Mouse (Mus musculus): ENCODE data around the gene Alk. TPM values are rescaled to one million over a fixed set of nuclear protein-coding genes. Genes with fewer than 3 reads are reported as not detected.

Gene Alk
- polyA plus RNA-seq, 1 experiment = not detected

DNA sequence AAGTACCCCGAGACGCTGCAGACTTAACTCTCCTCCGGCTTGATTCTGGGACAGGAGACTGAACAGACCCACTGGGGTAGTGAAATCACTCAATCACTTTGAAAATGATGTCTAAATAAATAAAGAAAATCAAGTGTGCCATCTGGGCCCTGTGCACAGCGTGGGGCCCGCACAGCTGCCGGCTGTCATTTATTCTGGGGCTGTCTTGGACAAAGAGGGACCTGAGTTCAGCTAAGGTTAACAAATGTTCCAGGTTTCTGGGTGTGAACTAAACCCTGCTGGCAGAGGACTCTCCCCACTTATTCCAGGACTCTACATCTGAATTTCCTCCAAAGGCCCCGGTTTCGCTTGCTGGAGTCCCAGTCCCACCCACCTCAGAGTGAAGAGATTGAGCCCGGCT is 581.1 kb downstream of the Alk start:
- DNase-seq (ENCODE audit: low read depth in 1 of 2, low spot score in 2 of 2) = no peak
- no peaks in the 10 kb centered on the region for H3K27me3 ChIP-seq (ENCODE audit: control insufficient read depth, insufficient read depth, low read length)
- no peak overlapping the region for H3K4me3 ChIP-seq (ENCODE audit: extremely low read depth, insufficient read depth, insufficient read length)
- H3K4me1 ChIP-seq (ENCODE audit: control insufficient read depth, insufficient read depth, insufficient read length) = no peaks in the 10 kb centered on the region
- no peak overlapping the region for H3K27ac ChIP-seq (ENCODE audit: insufficient read depth, low read length)
- WGBS = 80% methylated on average over 9 of the region's 9 CpGs
- H3K36me3 ChIP-seq (ENCODE audit: control insufficient read depth, insufficient read depth, low read length) = no peaks in the 10 kb centered on the region
- TF ChIP-seq CTCF (IDR thresholded peaks at IDR 0.05; ENCODE audit: extremely low read depth, insufficient read depth, insufficient read length, insufficient replicate concordance) (no peak), POLR2A (IDR thresholded peaks at IDR 0.05; ENCODE audit: low read depth, low read length) (no peak)

DNA sequence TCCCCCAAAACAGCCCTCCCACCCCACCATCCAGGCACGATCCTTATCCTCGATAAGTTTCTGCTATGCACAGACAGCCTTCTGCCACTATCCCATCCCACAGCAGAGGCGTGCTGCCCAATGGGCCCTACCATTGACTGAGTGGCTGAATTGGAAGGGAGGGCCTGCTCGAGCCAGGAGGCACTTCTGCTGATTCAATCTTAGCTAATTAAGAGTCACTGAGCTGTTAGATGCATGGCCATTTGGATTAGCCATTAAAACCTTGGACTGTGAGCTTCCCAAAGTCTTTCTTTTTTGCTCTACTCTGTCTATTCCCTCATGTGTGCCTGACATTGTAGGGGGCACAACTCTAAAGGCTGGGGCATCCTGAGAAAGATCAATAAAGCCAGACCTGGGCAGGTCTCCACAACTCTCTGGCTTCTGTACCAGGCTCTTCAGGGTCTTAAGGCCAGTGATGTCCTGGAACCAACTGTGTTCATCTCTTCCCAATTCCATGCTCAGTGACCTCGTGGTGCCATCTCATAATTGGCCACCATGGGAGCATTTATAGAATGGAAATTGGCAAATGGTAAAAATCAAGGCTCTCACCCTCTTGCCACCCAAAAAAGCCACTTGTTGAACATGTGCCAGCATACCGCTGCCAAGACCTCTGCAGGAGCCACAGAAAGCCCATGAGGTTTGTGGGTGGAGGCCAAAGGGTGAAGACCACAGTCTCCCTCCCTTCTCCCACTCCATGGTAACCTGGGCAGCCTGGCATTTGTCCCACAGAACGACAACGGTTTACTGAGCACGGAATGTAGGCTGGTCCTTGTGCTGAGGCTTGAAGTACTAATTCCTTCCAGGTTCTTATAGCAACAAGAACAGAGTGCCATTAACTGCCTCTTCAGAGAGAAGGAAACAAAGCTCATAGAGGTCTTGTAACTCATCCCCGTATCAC is 582.4 kb downstream of the Alk start:
- 52% methylated on average over 10 of the region's 10 CpGs for WGBS

DNA sequence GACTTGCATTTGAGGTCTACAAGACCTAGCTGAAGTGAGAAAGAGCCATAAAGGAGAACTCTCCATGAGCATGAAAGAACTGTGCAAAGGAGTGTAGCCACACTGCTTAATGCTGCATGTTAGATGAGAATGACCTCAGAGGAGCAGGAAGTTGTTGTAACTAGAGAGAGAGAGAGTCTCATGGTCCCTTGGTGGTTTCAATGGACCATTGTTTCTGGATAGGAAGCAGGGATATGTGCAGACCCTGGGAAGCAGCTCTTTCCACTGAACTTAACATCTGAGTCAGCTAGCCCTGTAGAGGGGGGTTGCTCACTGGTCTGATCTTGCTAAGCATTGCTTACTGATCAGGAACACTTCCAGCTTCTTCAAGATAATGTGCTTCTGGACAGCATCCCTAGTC is 587.1 kb downstream of the Alk start:
- TF ChIP-seq POLR2A (IDR thresholded peaks at IDR 0.05; ENCODE audit: low read depth, low read length) (no peak), CTCF (IDR thresholded peaks at IDR 0.05; ENCODE audit: extremely low read depth, insufficient read depth, insufficient read length, insufficient replicate concordance) (no peak)
- H3K27ac ChIP-seq (ENCODE audit: insufficient read depth, low read length) = no peak overlapping the region
- no peaks in the 10 kb centered on the region for H3K4me1 ChIP-seq (ENCODE audit: control insufficient read depth, insufficient read depth, insufficient read length)
- no peak overlapping the region for H3K4me3 ChIP-seq (ENCODE audit: extremely low read depth, insufficient read depth, insufficient read length)
- H3K36me3 ChIP-seq (ENCODE audit: control insufficient read depth, insufficient read depth, low read length) = no peaks in the 10 kb centered on the region
- DNase-seq (ENCODE audit: low read depth in 1 of 2, low spot score in 2 of 2) = no peak
- no peaks in the 10 kb centered on the region for H3K27me3 ChIP-seq (ENCODE audit: control insufficient read depth, insufficient read depth, low read length)

More for the DNA sequence above, 582.4 kb downstream of the Alk start:
- no peak for DNase-seq (ENCODE audit: low read depth in 1 of 2, low spot score in 2 of 2)
- H3K27me3 ChIP-seq (ENCODE audit: control insufficient read depth, insufficient read depth, low read length) = no peaks in the 10 kb centered on the region
- H3K36me3 ChIP-seq (ENCODE audit: control insufficient read depth, insufficient read depth, low read length) = no peaks in the 10 kb centered on the region
- H3K4me1 ChIP-seq (ENCODE audit: control insufficient read depth, insufficient read depth, insufficient read length) = no peaks in the 10 kb centered on the region
- no peak overlapping the region for H3K27ac ChIP-seq (ENCODE audit: insufficient read depth, low read length)
- H3K4me3 ChIP-seq (ENCODE audit: extremely low read depth, insufficient read depth, insufficient read length) = no peak overlapping the region
- no peak for TF ChIP-seq POLR2A (IDR thresholded peaks at IDR 0.05; ENCODE audit: low read depth, low read length)
- no peak for TF ChIP-seq CTCF (IDR thresholded peaks at IDR 0.05; ENCODE audit: extremely low read depth, insufficient read depth, insufficient read length, insufficient replicate concordance)

DNA sequence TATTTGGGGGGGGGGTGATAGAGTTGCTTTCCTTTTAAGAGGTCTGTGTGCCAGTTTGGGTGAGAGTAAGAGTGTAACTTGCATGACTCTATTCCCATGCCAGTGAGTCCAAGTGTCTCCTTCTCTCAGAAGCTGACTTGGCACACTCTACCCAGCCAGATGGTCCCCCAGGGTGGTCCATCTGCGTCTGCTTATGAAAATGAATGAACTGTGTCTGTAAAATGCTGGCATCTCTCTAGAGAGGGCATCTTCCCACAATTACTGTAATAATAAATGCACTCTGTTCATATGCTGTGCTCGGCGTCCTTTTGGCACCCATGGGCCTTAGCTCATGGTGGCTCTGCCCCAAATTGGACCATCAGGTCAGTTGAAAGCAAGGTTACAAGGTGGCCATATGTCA is 589.2 kb downstream of the Alk start:
- no peak overlapping the region for H3K27ac ChIP-seq (ENCODE audit: insufficient read depth, low read length)
- no peak for DNase-seq (ENCODE audit: low read depth in 1 of 2, low spot score in 2 of 2)
- no peaks in the 10 kb centered on the region for H3K36me3 ChIP-seq (ENCODE audit: control insufficient read depth, insufficient read depth, low read length)
- no peak overlapping the region for H3K4me3 ChIP-seq (ENCODE audit: extremely low read depth, insufficient read depth, insufficient read length)
- no peaks in the 10 kb centered on the region for H3K27me3 ChIP-seq (ENCODE audit: control insufficient read depth, insufficient read depth, low read length)
- H3K4me1 ChIP-seq (ENCODE audit: control insufficient read depth, insufficient read depth, insufficient read length) = no peaks in the 10 kb centered on the region
- 86% methylated on average over 3 of the region's 3 CpGs for WGBS
- TF ChIP-seq POLR2A (IDR thresholded peaks at IDR 0.05; ENCODE audit: low read depth, low read length) (no peak), CTCF (IDR thresholded peaks at IDR 0.05; ENCODE audit: extremely low read depth, insufficient read depth, insufficient read length, insufficient replicate concordance) (no peak)

DNA sequence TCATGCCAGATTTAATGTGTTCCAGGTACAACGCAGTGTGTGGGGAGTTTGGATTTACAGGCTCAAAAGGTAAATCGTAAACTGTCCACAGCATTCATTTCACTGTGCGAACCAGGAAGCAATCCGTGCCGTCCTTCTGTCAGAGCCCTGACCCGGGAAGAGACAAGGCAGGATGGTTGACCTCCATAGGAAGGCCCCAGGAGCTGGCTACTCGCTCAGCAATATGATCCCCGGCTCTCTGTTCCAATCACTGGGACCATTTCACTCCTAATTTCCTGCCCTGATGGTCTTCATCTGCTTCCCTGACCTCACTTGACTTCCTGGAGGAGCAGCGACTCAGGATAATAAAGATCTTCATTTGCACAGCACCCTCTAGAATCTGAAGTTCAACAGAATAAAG is 591.7 kb downstream of the Alk start:
- DNase-seq (ENCODE audit: low read depth in 1 of 2, low spot score in 2 of 2) = no peak
- Histone ChIP-seq H3K4me1 (ENCODE audit: control insufficient read depth, insufficient read depth, insufficient read length) (no peaks in the 10 kb centered on the region), H3K4me3 (ENCODE audit: extremely low read depth, insufficient read depth, insufficient read length) (no peak overlapping the region), H3K27ac (ENCODE audit: insufficient read depth, low read length) (no peak overlapping the region), H3K36me3 (ENCODE audit: control insufficient read depth, insufficient read depth, low read length) (no peaks in the 10 kb centered on the region), H3K27me3 (ENCODE audit: control insufficient read depth, insufficient read depth, low read length) (no peaks in the 10 kb centered on the region)
- 87% methylated on average over 9 of the region's 9 CpGs for WGBS
- TF ChIP-seq CTCF (IDR thresholded peaks at IDR 0.05; ENCODE audit: extremely low read depth, insufficient read depth, insufficient read length, insufficient replicate concordance) (no peak), POLR2A (IDR thresholded peaks at IDR 0.05; ENCODE audit: low read depth, low read length) (no peak)

- TF ChIP-seq CTCF (IDR thresholded peaks at IDR 0.05; ENCODE audit: extremely low read depth, insufficient read depth, insufficient read length, insufficient replicate concordance) (no peak), POLR2A (IDR thresholded peaks at IDR 0.05; ENCODE audit: low read depth, low read length) (no peak)
These were observed 594.6 kb downstream of the Alk start for GRCm38 (mm10) chr17:72009836-72010235.

DNA sequence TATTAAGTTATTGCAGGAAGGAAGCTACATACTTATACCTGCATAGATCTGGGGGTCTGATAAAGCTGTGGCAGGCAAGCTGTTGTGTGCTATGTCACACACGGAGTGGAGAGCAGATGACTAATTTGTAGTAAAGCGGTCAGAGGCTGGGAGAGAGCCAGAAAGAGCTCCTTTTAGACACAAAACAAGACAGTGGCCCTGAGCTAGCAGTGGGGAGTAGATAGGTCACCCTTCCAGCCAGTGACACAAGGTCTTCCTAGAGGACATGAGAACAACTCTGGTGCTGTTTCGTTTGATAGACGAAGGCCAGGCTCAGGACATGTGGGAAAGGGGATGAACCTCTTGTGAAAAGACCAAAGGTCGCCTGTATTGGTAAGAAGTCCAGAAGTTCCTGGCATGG is 596.0 kb downstream of the Alk start:
- Histone ChIP-seq H3K4me3 (ENCODE audit: extremely low read depth, insufficient read depth, insufficient read length) (no peak overlapping the region), H3K36me3 (ENCODE audit: control insufficient read depth, insufficient read depth, low read length) (no peaks in the 10 kb centered on the region), H3K4me1 (ENCODE audit: control insufficient read depth, insufficient read depth, insufficient read length) (no peaks in the 10 kb centered on the region), H3K27me3 (ENCODE audit: control insufficient read depth, insufficient read depth, low read length) (no peaks in the 10 kb centered on the region), H3K27ac (ENCODE audit: insufficient read depth, low read length) (no peak overlapping the region)
- TF ChIP-seq POLR2A (IDR thresholded peaks at IDR 0.05; ENCODE audit: low read depth, low read length) = no peak
- TF ChIP-seq CTCF (IDR thresholded peaks at IDR 0.05; ENCODE audit: extremely low read depth, insufficient read depth, insufficient read length, insufficient replicate concordance) = no peak
- WGBS = 54% methylated on average over 5 of the region's 5 CpGs
- DNase-seq (ENCODE audit: low read depth in 1 of 2, low spot score in 2 of 2) = no peak

More at GRCm38 (mm10) chr17:72009836-72010235, 594.6 kb downstream of the Alk start:
- H3K27me3 ChIP-seq (ENCODE audit: control insufficient read depth, insufficient read depth, low read length) = no peaks in the 10 kb centered on the region
- DNase-seq (ENCODE audit: low read depth in 1 of 2, low spot score in 2 of 2) = no peak
- no peak overlapping the region for H3K27ac ChIP-seq (ENCODE audit: insufficient read depth, low read length)
- WGBS = 85% methylated on average over 2 of the region's 2 CpGs
- no peaks in the 10 kb centered on the region for H3K4me1 ChIP-seq (ENCODE audit: control insufficient read depth, insufficient read depth, insufficient read length)
- H3K4me3 ChIP-seq (ENCODE audit: extremely low read depth, insufficient read depth, insufficient read length) = no peak overlapping the region
- no peaks in the 10 kb centered on the region for H3K36me3 ChIP-seq (ENCODE audit: control insufficient read depth, insufficient read depth, low read length)
